Comparison of ENCODE assay signal across 21 mouse cellular contexts in genomic region chr5:3577939-3578338, GRCm38 (mm10).
"Had no signal": no experiment of that assay in that cellular context is flagged by ENCODE, and none has a peak within 500 bp of the region (broad histone marks: within the 10 kb centered on the region; RNA-seq: fewer than 3 reads in every experiment).

No protein-coding gene starts in this region.

- DNase-seq: lung, adult 2 months; lung, postnatal 14 days; lung, postnatal 36 days; retina, postnatal 1 day; right cerebral cortex, adult 18-20 months; right cerebral cortex, postnatal 25 days; right cerebral cortex, postnatal 4 days; spleen, adult 18-20 months; thymus, adult 2 months; thymus, postnatal 25 days; thymus, postnatal 4 days had no signal

- H3K4me2 ChIP-seq: lung, embryonic 15.5 days; midbrain, embryonic 11.5 days; midbrain, embryonic 13.5 days; midbrain, embryonic 15.5 days; neural tube, embryonic 12.5 days; stomach, embryonic 15.5 days had no signal

- H3K4me1 ChIP-seq: lung, embryonic 15.5 days; megakaryocyte, embryonic 14.5 days; midbrain, embryonic 13.5 days; midbrain, embryonic 15.5 days; neural tube, embryonic 12.5 days; stomach, embryonic 15.5 days had no signal

- H3K4me3 ChIP-seq: lung, embryonic 15.5 days; megakaryocyte, embryonic 14.5 days; midbrain, embryonic 13.5 days; midbrain, embryonic 15.5 days; neural tube, embryonic 12.5 days; stomach, embryonic 15.5 days had no signal

- H3K27me3 ChIP-seq: lung, embryonic 15.5 days; megakaryocyte, embryonic 14.5 days; midbrain, embryonic 13.5 days; midbrain, embryonic 15.5 days; neural tube, embryonic 12.5 days; stomach, embryonic 15.5 days had no signal

- H3K27ac ChIP-seq: lung, embryonic 15.5 days; macrophage; midbrain, embryonic 13.5 days; midbrain, embryonic 15.5 days; neural tube, embryonic 12.5 days; stomach, embryonic 15.5 days; stomach, postnatal 0 days had no signal

- H3K9me3 ChIP-seq: lung, embryonic 15.5 days; stomach, embryonic 15.5 days had no signal

- ATAC-seq: lung, postnatal 0 days; midbrain, embryonic 13.5 days; midbrain, embryonic 15.5 days had no signal

- H3K9ac ChIP-seq: lung, embryonic 15.5 days; midbrain, embryonic 13.5 days; midbrain, embryonic 15.5 days; neural tube, embryonic 12.5 days; stomach, embryonic 15.5 days had no signal
